Mouse (Mus musculus): ENCODE results near the gene Pdzd9. TPM values are rescaled to one million over a fixed set of nuclear protein-coding genes. Genes with fewer than 3 reads are reported as not detected.
"Not testable (repeated sequence)": the region's sequence is repeated elsewhere in the genome, so short reads cannot be mapped to it uniquely, and the experiment has no call there.

Gene Pdzd9
- polyA plus RNA-seq (2016; fragmentation: Nextera tagmentation; extraction: Ambion mirVana), result 0.27 and 0.39 TPM in 2 replicates

DNA sequence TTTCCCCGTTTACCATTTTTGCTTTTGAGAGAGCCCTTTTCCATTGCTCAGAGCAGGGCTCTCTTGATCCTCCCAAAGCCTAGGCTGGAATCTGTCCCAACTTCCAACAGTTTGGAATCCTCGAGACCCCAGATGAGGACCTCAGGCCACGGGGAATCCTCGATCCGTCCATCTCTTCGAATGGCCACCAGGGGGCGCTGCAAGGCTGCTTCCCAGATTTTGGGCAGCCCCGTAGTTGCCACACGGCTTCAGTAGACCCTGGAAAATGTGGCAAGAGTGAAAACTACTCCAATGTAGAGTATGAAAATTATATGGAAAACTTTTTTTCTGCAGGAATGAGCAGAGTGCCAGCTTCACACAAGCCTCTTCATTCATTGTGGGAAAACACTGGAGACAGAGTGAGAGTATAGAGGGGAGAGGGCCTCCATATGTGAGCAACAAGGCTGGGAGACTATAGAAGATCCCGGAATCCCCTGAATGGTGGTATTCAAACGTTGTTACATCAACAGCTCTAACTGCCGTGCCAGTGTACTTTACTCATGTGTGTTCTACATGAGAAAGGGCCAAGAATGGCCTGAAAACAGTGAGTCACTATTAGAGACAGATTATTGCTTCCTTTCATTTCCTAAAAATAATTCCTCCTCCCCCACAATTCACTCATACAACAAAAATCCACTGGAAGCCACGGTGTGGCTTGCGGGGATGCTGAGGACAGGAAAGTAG is at the start of gene Pdzd9:
Pdzd9 (minus strand) TSS at position 191 of the 723 bp plus-strand sequence.
- WGBS, result 22% methylated on average over 14 of the region's 14 CpGs
- no peak within 1 kb of the TSS for H3K27ac ChIP-seq (ENCODE audit: poor library complexity, severe bottlenecking)
- no peak within 1 kb of the TSS for H3K4me3 ChIP-seq
- H3K9ac ChIP-seq, result no peak within 1 kb of the TSS
- peaks cover 18% of the 10 kb centered on the region for H3K4me1 ChIP-seq (replicated peaks)
- H3K9me3 ChIP-seq (replicated peaks), result no peaks in the 10 kb centered on the region
- peak within 1 kb of the TSS; percentile 30 for H3K4me2 ChIP-seq
- no peaks in the 10 kb centered on the region for H3K36me3 ChIP-seq
- peak; percentile 52; the same call in 1 of the 2 replicates for ATAC-seq (ENCODE audit: insufficient number of reproducible peaks, low FRiP score)
- 0 out of 2 replicates have a peak, but pooled peaks cover 4% of the 10 kb centered on the region for H3K27me3 ChIP-seq (replicated peaks)

DNA sequence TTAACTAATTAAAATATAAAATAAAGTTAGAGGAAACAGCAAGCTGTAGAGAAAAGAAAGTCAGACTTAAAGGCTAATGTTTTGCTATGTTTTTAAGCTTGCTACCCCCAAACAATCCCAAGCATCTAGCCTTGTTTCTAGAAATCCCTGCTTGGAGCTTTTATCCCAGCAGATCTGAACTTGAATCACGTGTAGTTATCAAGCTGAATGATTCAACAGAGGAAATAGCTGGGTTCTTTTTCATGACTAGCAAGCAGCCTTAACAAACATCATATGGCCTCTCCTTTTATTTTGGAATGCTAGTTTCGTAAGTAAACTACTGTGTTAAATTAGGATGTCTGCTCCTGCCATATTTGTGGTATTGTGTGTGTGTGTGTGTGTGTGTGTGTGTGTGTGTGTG is 47.1 kb upstream of the Pdzd9 start:
- Histone ChIP-seq H3K9ac (no peak overlapping the region), H3K36me3 (no peaks in the 10 kb centered on the region), H3K4me3 (no peak overlapping the region), H3K27ac (ENCODE audit: poor library complexity, severe bottlenecking) (no peak overlapping the region), H3K9me3 (replicated peaks) (no peaks in the 10 kb centered on the region), H3K4me1 (replicated peaks) (peaks cover 9% of the 10 kb centered on the region; the same call in 1 of the 2 replicates), H3K4me2 (no peak overlapping the region), H3K27me3 (replicated peaks) (no peaks in the 10 kb centered on the region)
- WGBS, result 75% methylated on average over 2 of the region's 2 CpGs
- no peak for ATAC-seq (ENCODE audit: insufficient number of reproducible peaks, low FRiP score)

DNA sequence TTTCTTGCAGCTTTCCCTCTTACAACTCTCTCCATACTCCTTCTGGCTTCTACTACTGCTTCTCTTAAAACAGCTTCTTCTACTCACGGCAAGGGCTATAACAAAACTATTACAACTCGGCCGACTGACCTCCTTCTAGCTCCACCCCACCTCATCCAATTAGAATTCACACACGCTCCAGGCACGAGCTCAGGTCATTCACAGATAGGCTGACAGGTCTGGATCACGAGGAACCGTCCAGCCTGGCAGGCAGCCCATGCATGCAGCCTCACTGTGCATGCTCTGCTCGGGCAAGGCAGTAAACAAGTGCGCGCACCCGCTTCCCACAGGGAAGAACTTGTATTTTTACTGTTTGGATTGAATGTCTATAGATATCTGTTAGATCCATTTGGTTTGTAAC is 43.8 kb upstream of the Pdzd9 start:
- 74% methylated on average over 11 of the region's 11 CpGs for WGBS
- H3K4me2 ChIP-seq; H3K9me3 ChIP-seq (replicated peaks); H3K36me3 ChIP-seq; H3K9ac ChIP-seq; H3K27me3 ChIP-seq (replicated peaks); H3K4me1 ChIP-seq (replicated peaks); H3K4me3 ChIP-seq; H3K27ac ChIP-seq (ENCODE audit: poor library complexity, severe bottlenecking); ATAC-seq (ENCODE audit: insufficient number of reproducible peaks, low FRiP score): not testable (repeated sequence)

- ATAC-seq (ENCODE audit: insufficient number of reproducible peaks, low FRiP score), result no peak
- WGBS, result 79% methylated on average over 2 of the region's 2 CpGs
- H3K4me2 ChIP-seq, result no peak overlapping the region
These were observed 43.1 kb upstream of the Pdzd9 start for GRCm38 (mm10) chr7:120713225-120713624.

GRCm38 (mm10) chr7:120712071-120712470 is 41.9 kb upstream of the Pdzd9 start:
- Histone ChIP-seq H3K4me1 (replicated peaks) (no peaks in the 10 kb centered on the region; the same call in 1 of the 2 replicates), H3K9ac (no peak overlapping the region), H3K4me3 (no peak overlapping the region), H3K9me3 (replicated peaks) (no peaks in the 10 kb centered on the region), H3K27me3 (replicated peaks) (no peaks in the 10 kb centered on the region), H3K4me2 (no peak overlapping the region), H3K27ac (ENCODE audit: poor library complexity, severe bottlenecking) (no peak overlapping the region), H3K36me3 (no peaks in the 10 kb centered on the region)
- no peak for ATAC-seq (ENCODE audit: insufficient number of reproducible peaks, low FRiP score)
- 85% methylated on average over 2 of the region's 2 CpGs for WGBS

More at GRCm38 (mm10) chr7:120713225-120713624, 43.1 kb upstream of the Pdzd9 start:
- H3K9ac ChIP-seq, result no peak overlapping the region
- H3K27me3 ChIP-seq (replicated peaks), result no peaks in the 10 kb centered on the region
- no peaks in the 10 kb centered on the region for H3K9me3 ChIP-seq (replicated peaks)
- no peak overlapping the region for H3K4me3 ChIP-seq
- peaks cover 4% of the 10 kb centered on the region; the same call in 1 of the 2 replicates for H3K4me1 ChIP-seq (replicated peaks)
- no peaks in the 10 kb centered on the region for H3K36me3 ChIP-seq
- no peak overlapping the region for H3K27ac ChIP-seq (ENCODE audit: poor library complexity, severe bottlenecking)

DNA sequence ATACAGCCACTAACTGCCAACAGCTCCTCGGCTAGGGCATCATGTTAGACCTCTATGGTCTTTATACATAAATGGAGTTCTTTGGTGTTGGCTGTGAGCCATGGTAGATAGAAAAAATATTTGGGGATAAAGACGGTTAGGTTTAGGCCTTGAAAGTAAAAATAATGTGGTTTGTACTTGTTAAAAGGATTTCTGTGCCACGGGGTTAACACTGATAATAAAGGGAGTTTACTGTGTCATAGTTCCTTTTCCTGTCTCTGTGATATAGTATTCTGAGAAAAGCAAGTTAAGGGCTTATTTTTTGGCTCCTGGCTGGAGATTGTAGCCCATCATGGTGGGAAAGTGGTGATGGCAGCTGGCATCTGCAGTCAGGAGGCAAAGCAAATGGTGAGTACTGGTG is 33.7 kb upstream of the Pdzd9 start:
- H3K27ac ChIP-seq (ENCODE audit: poor library complexity, severe bottlenecking), result no peak overlapping the region
- no peak for ATAC-seq (ENCODE audit: insufficient number of reproducible peaks, low FRiP score)
- H3K4me2 ChIP-seq, result no peak overlapping the region
- H3K4me3 ChIP-seq, result no peak overlapping the region
- no peak overlapping the region for H3K9ac ChIP-seq
- no peaks in the 10 kb centered on the region for H3K36me3 ChIP-seq
- no peaks in the 10 kb centered on the region for H3K27me3 ChIP-seq (replicated peaks)
- no peaks in the 10 kb centered on the region for H3K9me3 ChIP-seq (replicated peaks)
- 49% methylated on average over 3 of the region's 3 CpGs for WGBS
- H3K4me1 ChIP-seq (replicated peaks), result peaks cover 25% of the 10 kb centered on the region

DNA sequence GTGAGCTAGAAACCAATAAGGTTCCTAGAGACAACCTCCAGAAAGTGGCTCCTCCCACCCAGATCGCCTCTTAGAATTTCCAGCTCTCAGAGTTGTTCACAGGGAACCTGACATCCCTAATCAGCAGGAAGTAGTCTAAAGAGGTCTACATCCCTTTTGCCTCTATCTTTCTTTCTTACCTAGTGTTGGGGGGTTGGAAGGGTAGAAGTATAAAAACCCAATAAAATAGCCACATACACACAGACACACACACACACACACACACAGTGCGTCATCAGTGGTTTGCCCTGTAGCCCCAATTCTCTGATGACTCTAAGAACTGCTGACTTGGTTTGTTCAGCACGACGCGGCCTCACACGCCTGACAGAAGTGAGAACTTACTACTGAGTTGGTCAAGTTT is 29.4 kb upstream of the Pdzd9 start:
- ATAC-seq (ENCODE audit: insufficient number of reproducible peaks, low FRiP score), result no peak
- Histone ChIP-seq H3K36me3 (peaks cover 6% of the 10 kb centered on the region), H3K4me1 (replicated peaks) (peaks cover 26% of the 10 kb centered on the region), H3K27me3 (replicated peaks) (no peaks in the 10 kb centered on the region), H3K27ac (ENCODE audit: poor library complexity, severe bottlenecking) (no peak overlapping the region), H3K4me3 (no peak overlapping the region), H3K9me3 (replicated peaks) (no peaks in the 10 kb centered on the region), H3K4me2 (no peak overlapping the region), H3K9ac (no peak overlapping the region)
- 83% methylated on average over 6 of the region's 6 CpGs for WGBS

- Histone ChIP-seq H3K4me1 (replicated peaks) (peaks cover 15% of the 10 kb centered on the region), H3K4me2 (no peak overlapping the region), H3K9me3 (replicated peaks) (no peaks in the 10 kb centered on the region), H3K36me3 (peaks cover 17% of the 10 kb centered on the region), H3K27ac (ENCODE audit: poor library complexity, severe bottlenecking) (no peak overlapping the region), H3K27me3 (replicated peaks) (no peaks in the 10 kb centered on the region), H3K9ac (no peak overlapping the region), H3K4me3 (no peak overlapping the region)
- ATAC-seq (ENCODE audit: insufficient number of reproducible peaks, low FRiP score), result no peak
- 89% methylated on average over 2 of the region's 2 CpGs for whole genome bisulfite sequencing
These were observed 26.2 kb upstream of the Pdzd9 start for GRCm38 (mm10) chr7:120696331-120696730.

DNA sequence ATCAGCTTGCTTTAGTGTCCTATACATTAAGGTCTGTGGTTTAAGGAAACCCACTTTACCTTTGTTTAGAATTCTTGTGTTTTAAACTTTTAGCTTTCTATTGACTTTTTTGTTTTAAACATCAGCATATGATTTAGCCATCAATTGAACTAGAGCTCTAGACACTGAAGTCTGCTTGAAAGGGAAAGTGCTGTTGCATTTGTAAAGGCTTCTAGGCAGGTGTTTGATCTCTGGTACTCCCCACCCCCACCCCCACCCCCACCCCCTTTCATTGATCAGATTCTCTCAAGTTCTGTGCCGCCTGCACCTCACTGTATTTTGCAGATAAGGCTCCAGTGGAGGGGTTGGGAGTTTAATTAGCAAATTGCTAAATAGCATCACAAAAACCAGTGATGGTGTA is 25.5 kb upstream of the Pdzd9 start:
- Histone ChIP-seq H3K4me1 (replicated peaks) (peaks cover 15% of the 10 kb centered on the region), H3K9me3 (replicated peaks) (no peaks in the 10 kb centered on the region), H3K4me3 (no peak overlapping the region), H3K27me3 (replicated peaks) (no peaks in the 10 kb centered on the region), H3K9ac (no peak overlapping the region), H3K4me2 (no peak overlapping the region), H3K36me3 (peaks cover 20% of the 10 kb centered on the region), H3K27ac (ENCODE audit: poor library complexity, severe bottlenecking) (no peak overlapping the region)
- ATAC-seq (ENCODE audit: insufficient number of reproducible peaks, low FRiP score), result no peak
- 60% methylated on average over 1 of the region's 1 CpGs for WGBS

DNA sequence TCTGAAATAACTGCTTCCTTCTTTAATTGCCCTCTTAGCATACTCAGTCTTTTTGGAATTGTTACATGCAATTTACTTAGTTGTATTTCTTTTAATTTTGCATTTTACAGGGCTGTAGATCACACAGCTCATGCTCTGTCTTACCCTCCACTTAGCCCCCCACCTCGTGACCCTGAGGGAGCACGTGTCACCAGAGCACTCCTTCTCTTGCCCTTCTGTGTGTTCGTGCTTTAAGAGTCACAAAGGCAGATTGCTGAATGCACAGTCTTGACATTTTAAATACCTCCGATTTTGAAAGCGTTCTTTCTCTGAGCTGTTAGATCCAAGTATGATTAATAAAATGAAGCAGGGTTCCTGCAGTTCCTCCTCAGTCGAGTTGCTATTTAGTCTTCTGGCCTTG is 25.1 kb upstream of the Pdzd9 start:
- no peak for ATAC-seq (ENCODE audit: insufficient number of reproducible peaks, low FRiP score)
- H3K4me2 ChIP-seq, result no peak overlapping the region

GRCm38 (mm10) chr7:120693831-120694375 is 23.8 kb upstream of the Pdzd9 start:
- peaks cover 13% of the 10 kb centered on the region for H3K4me1 ChIP-seq (replicated peaks)
- H3K9ac ChIP-seq, result no peak overlapping the region
- no peaks in the 10 kb centered on the region for H3K27me3 ChIP-seq (replicated peaks)
- H3K27ac ChIP-seq (ENCODE audit: poor library complexity, severe bottlenecking), result no peak overlapping the region
- H3K4me3 ChIP-seq, result no peak overlapping the region
- H3K4me2 ChIP-seq, result no peak overlapping the region
- ATAC-seq (ENCODE audit: insufficient number of reproducible peaks, low FRiP score), result no peak
- WGBS, result 93% methylated on average over 5 of the region's 5 CpGs
- no peaks in the 10 kb centered on the region for H3K9me3 ChIP-seq (replicated peaks)
- H3K36me3 ChIP-seq, result peaks cover 21% of the 10 kb centered on the region

More for the DNA sequence above, 25.1 kb upstream of the Pdzd9 start:
- H3K27ac ChIP-seq (ENCODE audit: poor library complexity, severe bottlenecking), result no peak overlapping the region
- peaks cover 21% of the 10 kb centered on the region for H3K36me3 ChIP-seq
- no peaks in the 10 kb centered on the region for H3K9me3 ChIP-seq (replicated peaks)
- WGBS, result 41% methylated on average over 6 of the region's 6 CpGs
- no peak overlapping the region for H3K4me3 ChIP-seq
- H3K4me1 ChIP-seq (replicated peaks), result peaks cover 15% of the 10 kb centered on the region
- H3K9ac ChIP-seq, result no peak overlapping the region
- H3K27me3 ChIP-seq (replicated peaks), result no peaks in the 10 kb centered on the region

Measured in heart, embryonic 12.5 days (tissue).